Mouse (Mus musculus) CH12.LX (cell line): ENCODE data around the gene Lrguk. TPM values are rescaled to one million over a fixed set of nuclear protein-coding genes. Genes with fewer than 3 reads are reported as not detected.

ENCODE experiments used
- DNase-seq: peaks from one replicate; pipeline ENCODE4 v3.0.0-alpha.2; 2013; ENCODE audit errors: extremely low read depth
- H3K27ac ChIP-seq: 2 replicates; pipeline ENCODE4 v1.5.1; 2012; ENCODE audit warnings: low read depth, mild to moderate bottlenecking, control low read depth, moderate library complexity; ENCODE audit not compliant: insufficient read depth
- H3K27me3 ChIP-seq: replicated peaks from 2 replicates; pipeline ENCODE3; 2012; ENCODE audit warnings: inconsistent platforms
- H3K36me3 ChIP-seq, 2 experiments: replicated peaks in 1 of 2; 2 replicates each; pipeline versions ENCODE3 to v1.6.1; 2012; ENCODE audit warnings: inconsistent platforms in 1 of 2, low read length in 1 of 2, mild to moderate bottlenecking in 1 of 2, mixed read lengths in 1 of 2, moderate library complexity in 1 of 2; ENCODE audit not compliant: control insufficient read depth in 1 of 2, insufficient read depth in 1 of 2
- H3K4me1 ChIP-seq, 2 experiments: 2 replicates each; pipeline ENCODE4 v1.6.1; 2012; ENCODE audit warnings: inconsistent platforms in 1 of 2, moderate library complexity in 1 of 2; ENCODE audit not compliant: insufficient read depth in 2 of 2, control insufficient read depth in 1 of 2
- H3K4me2 ChIP-seq: 2 replicates; pipeline ENCODE4 v1.6.1; 2012; ENCODE audit warnings: low read depth, mild to moderate bottlenecking, control low read depth; ENCODE audit not compliant: poor library complexity, insufficient read depth, severe bottlenecking
- H3K4me3 ChIP-seq, 3 experiments: fragments of 150-350 bp in 1 of 3; sonication (generic) in 1 of 3; replicated peaks in 1 of 3; 2 replicates each; pipeline versions ENCODE3 to v1.5.1; 2011 to 2012; ENCODE audit warnings: low read depth in 2 of 3, low read length in 2 of 3, mild to moderate bottlenecking in 2 of 3, moderate library complexity in 2 of 3, control low read depth in 1 of 3, improper control_type of control experiment in 1 of 3, inconsistent platforms in 1 of 3, mixed read lengths in 1 of 3; ENCODE audit not compliant: poor library complexity in 1 of 3
- H3K79me2 ChIP-seq: replicated peaks from 2 replicates; pipeline ENCODE4 v1.6.1; 2012; ENCODE audit warnings: mild to moderate bottlenecking, moderate library complexity; ENCODE audit not compliant: control insufficient read depth, poor library complexity, insufficient read depth, severe bottlenecking; ENCODE audit errors: extremely low read depth
- H3K9ac ChIP-seq: 2 replicates; pipeline ENCODE4 v1.6.1; 2012; ENCODE audit warnings: low read depth, mild to moderate bottlenecking, control low read depth, moderate library complexity; ENCODE audit not compliant: insufficient read depth
- H3K9me3 ChIP-seq: replicated peaks from 2 replicates; pipeline ENCODE3; 2012; ENCODE audit warnings: low read length, inconsistent platforms, mixed read lengths
- BHLHE40 ChIP-seq: IDR thresholded peaks from 2 replicates; pipeline ENCODE4 v1.6.1; 2011; ENCODE audit warnings: mild to moderate bottlenecking, low read depth, low read length, improper control_type of control experiment
- CHD1 ChIP-seq: IDR thresholded peaks from 2 replicates; pipeline ENCODE4 v1.6.1; 2012; ENCODE audit warnings: low read depth, low read length, improper control_type of control experiment, inconsistent platforms
- CHD2 ChIP-seq: IDR thresholded peaks from 2 replicates; pipeline ENCODE4 v1.6.1; 2011; ENCODE audit warnings: low read length, improper control_type of control experiment
- ELF1 ChIP-seq: IDR thresholded peaks from 2 replicates; pipeline ENCODE4 v1.6.1; 2014; ENCODE audit warnings: low read depth, mild to moderate bottlenecking, inconsistent platforms, low read length, improper control_type of control experiment
- EP300 ChIP-seq: IDR thresholded peaks from 2 replicates; pipeline ENCODE4 v1.6.1; 2011; ENCODE audit warnings: low read length, improper control_type of control experiment
- GABPA ChIP-seq: IDR thresholded peaks from 2 replicates; pipeline ENCODE4 v1.6.1; 2012; ENCODE audit warnings: low read depth, low read length, improper control_type of control experiment, inconsistent platforms; ENCODE audit not compliant: insufficient replicate concordance
- HCFC1 ChIP-seq: IDR thresholded peaks from 2 replicates; pipeline ENCODE4 v1.6.1; 2012; ENCODE audit warnings: low read depth, mild to moderate bottlenecking, inconsistent platforms, low read length, improper control_type of control experiment
- IRF4 ChIP-seq: IDR thresholded peaks from 2 replicates; pipeline ENCODE4 v1.6.1; 2014; ENCODE audit warnings: low read depth, mild to moderate bottlenecking, inconsistent platforms, low read length, improper control_type of control experiment
- JUN ChIP-seq: IDR thresholded peaks from 2 replicates; pipeline ENCODE4 v1.6.1; 2011; ENCODE audit warnings: low read depth, mild to moderate bottlenecking, low read length, improper control_type of control experiment, moderate library complexity; ENCODE audit not compliant: insufficient read depth
- JUND ChIP-seq: conservative IDR thresholded peaks from 2 replicates; pipeline ENCODE4 v1.6.1; 2011; ENCODE audit warnings: low read depth, low read length, improper control_type of control experiment
- MAFK ChIP-seq: IDR thresholded peaks from 2 replicates; pipeline ENCODE4 v1.6.1; 2011; ENCODE audit warnings: low read length, improper control_type of control experiment; ENCODE audit not compliant: insufficient replicate concordance
- MAZ ChIP-seq: IDR thresholded peaks from 2 replicates; pipeline ENCODE4 v1.6.1; 2012; ENCODE audit warnings: low read depth, mild to moderate bottlenecking, inconsistent platforms, low read length, improper control_type of control experiment, moderate library complexity
- MEF2A ChIP-seq: IDR thresholded peaks from 2 replicates; pipeline ENCODE4 v1.6.1; 2014; ENCODE audit warnings: low read depth, mild to moderate bottlenecking, inconsistent platforms, low read length, improper control_type of control experiment, borderline replicate concordance
- MYC ChIP-seq: IDR thresholded peaks from 2 replicates; pipeline ENCODE4 v1.6.1; 2011; ENCODE audit warnings: low read depth, mild to moderate bottlenecking, improper control_type of control experiment, low read length
- NELFE ChIP-seq: IDR thresholded peaks from 2 replicates; pipeline ENCODE4 v1.6.1; 2011; ENCODE audit warnings: low read depth, low read length, improper control_type of control experiment
- NRF1 ChIP-seq: IDR thresholded peaks from 2 replicates; pipeline ENCODE4 v1.6.1; 2014; ENCODE audit warnings: low read depth, mild to moderate bottlenecking, inconsistent platforms, low read length, improper control_type of control experiment, moderate library complexity
- PAX5 ChIP-seq: IDR thresholded peaks from 2 replicates; pipeline ENCODE4 v1.6.1; 2012; ENCODE audit warnings: low read length, inconsistent platforms, mixed read lengths
- POLR2A ChIP-seq: IDR thresholded peaks from 2 replicates; pipeline ENCODE4 v1.6.1; 2011; ENCODE audit warnings: low read depth, mild to moderate bottlenecking, improper control_type of control experiment, low read length
- POLR2AphosphoS2 ChIP-seq: IDR thresholded peaks from 2 replicates; pipeline ENCODE4 v1.6.1; 2011; ENCODE audit warnings: low read depth, low read length, improper control_type of control experiment
- RCOR1 ChIP-seq: conservative IDR thresholded peaks from 2 replicates; pipeline ENCODE4 v1.6.1; 2012; ENCODE audit warnings: low read depth, mild to moderate bottlenecking, inconsistent platforms, low read length, improper control_type of control experiment
- SIN3A ChIP-seq: IDR thresholded peaks from 2 replicates; pipeline ENCODE4 v1.6.1; 2012; ENCODE audit warnings: low read length, improper control_type of control experiment, inconsistent platforms
- SMC3 ChIP-seq: IDR thresholded peaks from 2 replicates; pipeline ENCODE4 v1.6.1; 2011; ENCODE audit warnings: low read depth, low read length, improper control_type of control experiment
- TCF12 ChIP-seq: IDR thresholded peaks from 2 replicates; pipeline ENCODE4 v1.6.1; 2014; ENCODE audit warnings: low read depth, mild to moderate bottlenecking, inconsistent platforms, low read length, improper control_type of control experiment
- UBTF ChIP-seq: IDR thresholded peaks from 2 replicates; pipeline ENCODE4 v1.6.1; 2012; ENCODE audit warnings: low read depth, mild to moderate bottlenecking, inconsistent platforms, low read length, improper control_type of control experiment, moderate library complexity
- ZKSCAN1 ChIP-seq: IDR thresholded peaks from 2 replicates; pipeline ENCODE4 v1.6.1; 2012; ENCODE audit warnings: low read depth, inconsistent platforms, low read length, improper control_type of control experiment, borderline replicate concordance
- ZNF384 ChIP-seq: IDR thresholded peaks from 2 replicates; pipeline ENCODE4 v1.6.1; 2012; ENCODE audit warnings: low read depth, low read length, improper control_type of control experiment, inconsistent platforms
- dilution Hi-C: fragments of 300-500 bp; cut with MboI; formaldehyde crosslinking; loops from 2 replicates; pipeline ENCODE4 v1.14.3; 2020; ENCODE audit warnings: low sequenced_read_pairs; ENCODE audit not compliant: extremely low pct_unique_long_range_greater_than_20kb, extremely low pct_ligation_motif_present
- in situ Hi-C: fragments of 300-500 bp; cut with MboI; formaldehyde crosslinking; loops from 3 replicates; pipeline ENCODE4 v1.14.3; 2019; ENCODE audit warnings: low sequenced_read_pairs, low pct_ligation_motif_present, low pct_unique_long_range_greater_than_20kb, mixed read lengths
- polyA plus RNA-seq: library from polyadenylated mRNA; unstranded; fragments of >175 nt; gene quantifications from 2 replicates; pipeline ENCODE4 v1.2.1, GENCODE M21; 2012; ENCODE audit warnings: low read depth; ENCODE audit not compliant: insufficient read length
- total RNA-seq, 2 experiments: library from RNA; depleted of rRNA; stranded (reverse); fragments of 300-350 nt in 1 of 2; fragments of >200 nt in 1 of 2; gene quantifications; 2 replicates each; pipeline ENCODE4 v1.2.3; 2012 to 2014

Gene Lrguk
- total and polyA plus RNA-seq, 3 experiments: 0.85 to 1.6 (median 1.1) TPM

- peaks cover 0 to 3% of the 10 kb centered on the region in 2 experiments; a peak in 2 of 4 replicates for H3K4me1 ChIP-seq
- no peak for DNase-seq
- H3K9ac ChIP-seq: no peak overlapping the region
- no peak overlapping the region for H3K27ac ChIP-seq
- no peaks in the 10 kb centered on the region for H3K9me3 ChIP-seq
- H3K36me3 ChIP-seq: peaks cover 75 to 98% of the 10 kb centered on the region in 2 experiments
- TF ChIP-seq NRF1 (no peak), NELFE (no peak), JUND (no peak), SMC3 (no peak), TCF12 (no peak), SIN3A (no peak), ZNF384 (no peak), MEF2A (no peak), POLR2AphosphoS2 (no peak), MAFK (no peak), IRF4 (no peak), GABPA (no peak), UBTF (no peak), EP300 (no peak), BHLHE40 (no peak), MYC (no peak), HCFC1 (no peak), PAX5 (no peak), CHD2 (no peak)
- TF ChIP-seq, all 38 proteins: peak for 0
- no peak overlapping the region for H3K4me2 ChIP-seq
- in situ Hi-C loops (no loop called here), dilution Hi-C loops (no loop called here)
- no peak overlapping the region for H3K4me3 ChIP-seq
- H3K27me3 ChIP-seq: no peaks in the 10 kb centered on the region
- H3K79me2 ChIP-seq: no peaks in the 10 kb centered on the region
Measured at GRCm38 (mm10) chr6:34162607-34163006, 133.4 kb downstream of the Lrguk start.

DNA sequence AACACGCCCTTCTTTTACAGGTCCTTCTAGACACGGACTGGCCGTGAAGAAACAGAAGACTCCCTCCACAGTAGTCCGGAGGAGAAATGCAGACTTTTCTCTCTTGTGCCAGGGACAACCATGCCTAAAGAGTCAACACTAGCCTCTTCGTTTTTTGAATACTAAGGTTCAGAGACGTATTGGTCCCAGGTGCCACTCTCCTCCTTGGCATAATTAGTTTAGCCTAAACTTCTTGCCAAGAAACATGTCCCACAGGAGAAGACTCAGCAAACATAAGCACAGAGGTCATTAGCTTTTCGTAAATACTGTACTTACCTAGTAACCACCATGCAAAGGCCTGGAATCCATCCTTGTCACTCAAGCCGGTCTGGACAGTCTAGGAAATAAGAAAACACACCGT, 133.8 kb downstream of the Lrguk start:
- dilution Hi-C loops: no loop called here
- H3K4me3 ChIP-seq: no peak overlapping the region
- no peaks in the 10 kb centered on the region for H3K79me2 ChIP-seq
- no peak for TF ChIP-seq PAX5
- no peak for TF ChIP-seq JUND
- no peak for TF ChIP-seq MAZ
- TF ChIP-seq GABPA: no peak
- no peak for TF ChIP-seq JUN
- TF ChIP-seq RCOR1: no peak
- no peak for TF ChIP-seq CHD2
- TF ChIP-seq UBTF: no peak
- no peak for TF ChIP-seq POLR2AphosphoS2
- no peak for TF ChIP-seq POLR2A
- TF ChIP-seq HCFC1: no peak
- no peak for TF ChIP-seq MAFK
- TF ChIP-seq BHLHE40: no peak
- TF ChIP-seq MYC: no peak
- TF ChIP-seq ELF1: no peak
- TF ChIP-seq ZKSCAN1: no peak
- no peak for TF ChIP-seq CHD1
- no peak overlapping the region for H3K27ac ChIP-seq
- no peaks in the 10 kb centered on the region for H3K4me1 ChIP-seq
- H3K9me3 ChIP-seq: no peaks in the 10 kb centered on the region
- no peaks in the 10 kb centered on the region for H3K27me3 ChIP-seq
- in situ Hi-C loops: no loop called here
- no peak for DNase-seq
- H3K4me2 ChIP-seq: no peak overlapping the region
- H3K9ac ChIP-seq: no peak overlapping the region
- peaks cover 72 to 95% of the 10 kb centered on the region in 2 experiments for H3K36me3 ChIP-seq
